Mouse (Mus musculus) regulatory T cell (primary cell): Measurements from ENCODE around the gene Tubb2a.
"Not testable (repeated sequence)": the region's sequence is repeated elsewhere in the genome, so short reads cannot be mapped to it uniquely, and the experiment has no call there.

ENCODE experiments used
- in situ Hi-C: fragments of 300-600 bp; cut with MboI, MseI; formaldehyde crosslinking; loops from one replicate; pipeline ENCODE4 v1.15.1; 2025; ENCODE audit warnings: high pct_unique_total_duplicates

The Tubb2a gene

GRCm38 (mm10) chr13:34089358-34089757 is 11.6 kb upstream of the Tubb2a start:
- in situ Hi-C loops = no loop called here

DNA sequence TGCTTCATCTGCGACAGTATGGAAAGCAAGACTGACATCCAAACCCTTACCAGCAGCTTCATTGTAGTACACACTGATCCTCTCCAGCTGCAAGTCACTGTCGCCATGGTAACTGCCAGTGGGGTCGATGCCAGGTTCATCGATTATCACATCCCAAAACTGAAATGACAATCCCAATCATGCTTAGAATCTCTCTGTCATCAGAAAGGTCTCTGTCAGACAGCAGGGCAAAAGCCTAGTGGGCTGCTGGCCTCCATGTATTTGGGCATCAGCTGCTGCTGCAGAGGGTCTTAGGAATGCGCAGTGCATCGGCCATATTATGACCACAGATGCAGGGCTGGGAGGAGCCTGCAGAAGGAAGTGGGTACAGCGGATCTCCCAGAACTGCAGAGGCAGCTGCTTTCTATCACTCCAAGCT is 11.1 kb upstream of the Tubb2a start:
- in situ Hi-C loops = no loop called here

DNA sequence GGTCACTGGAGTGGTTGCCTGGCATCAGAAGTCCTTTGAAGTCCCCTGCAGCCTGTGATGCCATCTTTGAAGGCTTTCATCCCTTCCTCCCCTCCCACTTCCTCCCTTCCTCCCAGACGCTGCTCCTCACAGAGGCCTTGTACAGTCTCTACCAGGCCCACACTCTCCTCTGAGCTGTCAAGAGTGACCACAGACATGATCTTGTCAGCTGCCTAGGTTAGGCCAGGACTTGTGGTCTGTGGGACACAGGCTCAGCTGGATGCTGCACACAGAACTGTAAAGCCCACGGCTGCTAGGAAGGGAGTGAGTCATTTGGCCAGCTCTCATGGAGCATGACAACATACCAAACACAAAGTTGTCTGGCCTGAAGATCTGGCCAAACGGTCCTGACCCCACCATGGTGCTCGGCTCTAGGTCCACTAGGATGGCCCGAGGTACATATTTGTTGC is 10.4 kb upstream of the Tubb2a start:
- in situ Hi-C loops = not testable (repeated sequence)

DNA sequence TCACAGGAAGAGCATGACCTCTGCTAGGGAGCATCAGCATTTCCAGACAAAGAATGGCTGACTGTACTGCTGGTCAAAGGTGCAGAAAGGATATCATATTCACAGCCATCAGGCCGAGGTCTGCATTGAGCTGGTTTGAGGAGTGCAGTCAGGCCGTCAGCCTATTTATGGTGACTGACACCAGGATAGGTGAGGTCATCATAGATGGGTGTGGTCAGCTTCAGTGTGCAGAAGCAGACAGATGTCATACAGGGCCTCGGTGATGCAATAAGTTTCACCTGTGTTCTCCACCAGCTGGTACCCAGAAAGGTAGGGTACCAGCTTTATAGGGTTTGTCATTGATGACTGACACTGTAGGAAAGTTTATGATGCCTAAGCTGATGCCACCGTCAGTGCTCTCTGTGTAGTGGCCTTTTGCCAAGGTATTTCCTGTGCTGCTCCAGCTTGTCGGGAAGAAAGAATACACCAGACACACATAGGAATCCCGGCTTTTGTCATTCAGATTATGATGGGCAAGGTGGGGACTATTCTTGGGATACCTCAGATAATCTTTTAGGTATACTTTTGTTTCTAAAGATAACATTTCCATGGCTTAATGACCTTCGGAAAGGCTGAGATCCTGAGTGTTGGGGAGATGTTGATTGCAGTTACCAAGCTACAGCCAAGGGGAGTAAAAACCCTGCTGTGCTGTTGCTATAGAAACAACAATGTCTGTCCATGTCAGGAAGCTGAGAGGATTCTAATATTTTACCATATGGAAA is 9.4 kb upstream of the Tubb2a start:
- in situ Hi-C loops = no loop called here

DNA sequence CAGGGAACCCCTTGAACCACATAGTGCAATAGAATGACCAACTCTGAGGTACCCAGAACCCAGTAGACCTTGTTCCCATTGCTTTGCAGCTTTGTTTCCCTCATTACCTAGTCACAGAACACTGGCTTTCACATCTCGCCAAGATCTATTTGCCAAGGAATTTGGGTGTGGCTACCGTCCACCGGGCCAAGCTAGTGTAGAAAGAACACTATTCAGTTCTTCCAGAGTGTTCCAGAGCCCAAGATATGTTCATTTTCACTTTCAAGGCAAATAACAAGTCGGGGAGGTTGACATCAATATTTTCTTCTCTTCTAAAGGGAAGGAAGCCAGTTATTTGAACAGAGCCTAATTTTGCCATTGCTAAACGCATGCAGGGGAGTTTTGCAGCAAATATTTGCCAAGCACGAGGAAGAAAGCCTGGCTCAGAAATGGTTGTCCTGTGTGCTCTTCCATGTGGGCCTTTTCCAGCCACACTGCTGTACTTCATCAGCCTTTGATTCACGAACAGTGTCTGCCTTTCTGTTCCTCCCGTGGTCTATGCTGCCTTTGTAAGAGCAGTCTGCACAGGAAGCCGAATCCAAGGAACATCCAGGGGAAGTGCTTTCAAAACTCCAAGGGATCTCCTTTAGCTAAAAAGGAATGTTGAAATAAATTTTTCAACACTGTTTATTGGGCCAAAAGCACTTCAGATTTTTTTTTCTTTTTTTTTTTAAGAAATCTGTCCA is 6.4 kb upstream of the Tubb2a start:
- in situ Hi-C loops = no loop called here

- in situ Hi-C loops = no loop called here
These were observed 4.1 kb upstream of the Tubb2a start for GRCm38 (mm10) chr13:34081926-34082325.

GRCm38 (mm10) chr13:34079801-34080200 is 2.0 kb upstream of the Tubb2a start:
- in situ Hi-C loops = loop anchor here (5.0 to 10.0 kb wide), 3 partner anchors 58 to 1675 kb away; no protein-coding TSS in a partner anchor

DNA sequence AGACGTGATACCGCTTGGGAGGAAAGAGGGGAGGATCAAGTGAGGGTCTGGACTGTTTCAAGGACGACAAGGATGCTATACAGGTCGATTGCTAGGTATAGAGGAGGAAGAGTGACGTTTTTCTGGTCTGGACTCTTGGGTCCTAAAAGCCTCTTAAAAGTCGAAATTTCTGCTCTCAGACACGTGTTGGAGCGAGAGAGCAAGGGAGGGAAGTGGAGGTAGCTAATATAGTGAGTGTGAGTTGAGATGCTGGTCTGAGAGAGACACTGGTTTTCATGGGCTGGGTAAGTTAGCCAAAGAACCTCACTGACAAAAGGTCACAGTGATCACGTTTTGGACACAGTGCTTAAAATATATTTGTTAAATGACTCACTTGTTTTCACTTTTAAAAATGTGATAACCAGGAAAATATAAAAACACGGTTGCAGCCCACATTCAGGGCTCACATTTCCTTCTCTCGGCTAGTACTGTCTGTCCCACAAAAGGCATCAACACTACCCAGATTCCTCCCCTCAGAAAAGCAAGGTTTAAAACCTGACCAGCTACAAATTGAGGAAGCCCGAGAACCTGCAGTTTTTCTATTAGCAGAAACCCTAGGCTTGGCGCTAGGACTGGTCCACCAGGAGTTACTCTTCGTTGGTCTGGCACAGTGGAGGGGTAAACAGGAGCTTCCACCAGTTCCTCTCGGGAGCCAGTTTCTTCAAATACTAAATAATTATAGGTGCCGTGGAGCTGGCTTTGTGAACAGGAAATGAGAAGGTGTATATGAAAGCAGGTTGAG is 883 bp upstream of the Tubb2a start:
- in situ Hi-C loops = loop anchor here (5.0 to 10.0 kb wide), 3 partner anchors 59 to 1676 kb away; no protein-coding TSS in a partner anchor

DNA sequence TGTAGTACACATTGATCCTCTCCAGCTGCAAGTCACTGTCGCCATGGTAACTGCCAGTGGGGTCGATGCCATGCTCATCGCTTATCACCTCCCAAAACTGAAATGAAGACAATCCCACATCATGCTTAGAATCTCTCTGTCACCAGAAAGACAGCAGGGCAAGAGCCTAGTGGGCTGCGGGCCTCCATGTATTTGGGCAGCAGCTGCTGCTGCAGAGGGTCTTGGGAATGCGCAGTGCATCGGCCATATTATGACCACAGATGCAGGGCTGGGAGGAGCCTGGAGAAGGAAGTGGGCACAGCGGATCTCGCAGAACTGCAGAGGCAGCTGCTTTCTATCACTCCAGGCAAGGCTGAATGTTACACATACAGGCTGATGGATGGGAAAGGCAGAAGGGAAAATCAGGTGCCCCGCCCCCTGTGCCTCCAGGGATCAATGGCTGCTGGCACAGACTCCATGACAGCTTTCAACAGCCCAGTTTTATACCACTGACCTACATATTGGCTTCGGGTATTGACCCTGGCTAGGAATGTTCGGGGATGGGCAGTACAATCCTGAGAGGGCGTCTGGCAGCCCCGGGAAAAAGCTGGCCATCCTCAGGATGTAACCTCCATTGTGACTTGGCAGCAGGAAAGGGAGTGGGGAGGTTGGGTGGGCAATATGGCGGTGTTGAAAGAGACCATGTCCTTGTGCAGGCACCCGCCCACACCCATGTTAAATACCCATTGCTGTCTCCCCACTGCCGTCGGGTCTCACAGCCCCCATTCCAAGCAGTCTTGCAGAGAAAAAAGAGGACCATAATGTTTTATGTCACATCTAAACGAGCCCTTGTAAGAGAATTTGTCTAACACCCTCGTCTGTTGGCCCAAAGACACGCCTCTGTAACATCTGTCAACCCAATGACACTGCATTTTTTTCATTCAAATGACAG is 981 bp downstream of the Tubb2a start:
- in situ Hi-C loops = loop anchor here (5.0 to 10.0 kb wide), 3 partner anchors 60 to 1678 kb away; no protein-coding TSS in a partner anchor

DNA sequence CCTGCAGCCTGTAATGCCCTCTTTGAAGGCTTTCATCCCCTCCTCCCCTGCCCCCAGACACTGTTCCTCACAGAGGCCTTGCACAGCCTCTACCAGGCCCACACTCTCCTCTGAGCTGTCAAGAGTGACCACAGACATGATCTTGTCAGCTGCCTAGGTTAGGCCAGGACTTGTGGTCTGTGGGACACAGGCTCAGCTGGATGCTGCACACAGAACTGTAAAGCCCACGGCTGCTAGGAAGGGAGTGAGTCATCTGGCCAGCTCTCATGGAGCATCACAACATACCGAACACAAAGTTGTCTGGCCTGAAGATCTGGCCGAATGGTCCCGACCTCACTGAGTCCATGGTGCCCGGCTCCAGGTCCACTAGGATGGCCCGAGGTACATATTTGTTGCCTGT is 1.9 kb downstream of the Tubb2a start:
- in situ Hi-C loops = loop anchor here (5.0 to 10.0 kb wide), 3 partner anchors 61 to 1679 kb away; no protein-coding TSS in a partner anchor

GRCm38 (mm10) chr13:34074441-34074840 is 3.4 kb downstream of the Tubb2a start:
- in situ Hi-C loops = loop anchor here (10.0 kb wide), 2 partner anchors 1410 to 1680 kb away; no protein-coding TSS in a partner anchor

GRCm38 (mm10) chr13:34072847-34073246 is 5.0 kb downstream of the Tubb2a start:
- in situ Hi-C loops = loop anchor here (10.0 kb wide), 2 partner anchors 1412 to 1682 kb away; no protein-coding TSS in a partner anchor

GRCm38 (mm10) chr13:34071836-34072235 is 6.0 kb downstream of the Tubb2a start:
- in situ Hi-C loops = loop anchor here (10.0 kb wide), 2 partner anchors 1413 to 1683 kb away; no protein-coding TSS in a partner anchor

DNA sequence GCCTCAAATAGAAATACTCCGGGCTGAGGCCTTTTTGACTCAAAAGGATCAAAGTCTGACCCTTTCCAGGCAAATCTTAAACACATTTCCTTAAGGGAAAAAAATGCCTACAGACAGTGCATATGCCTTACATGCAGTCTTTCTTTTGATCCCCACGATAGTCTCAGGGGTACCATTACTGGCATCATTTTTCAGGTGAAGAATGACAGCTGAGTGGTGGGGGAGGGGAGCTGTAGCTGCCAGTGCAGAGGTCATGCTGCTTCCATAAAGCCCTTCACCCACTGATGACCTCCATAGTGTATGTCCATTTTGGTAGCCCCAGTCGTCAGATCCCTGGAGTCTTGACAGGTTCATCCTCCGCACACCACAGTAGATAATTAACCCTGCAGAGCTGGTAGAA is 7.5 kb downstream of the Tubb2a start:
- in situ Hi-C loops = loop anchor here (10.0 kb wide), 2 partner anchors 1415 to 1685 kb away; no protein-coding TSS in a partner anchor

GRCm38 (mm10) chr13:34066351-34066750 is 11.5 kb downstream of the Tubb2a start:
- in situ Hi-C loops = no loop called here

- in situ Hi-C loops = no loop called here
These were observed 15.3 kb downstream of the Tubb2a start for GRCm38 (mm10) chr13:34062466-34062865.

DNA sequence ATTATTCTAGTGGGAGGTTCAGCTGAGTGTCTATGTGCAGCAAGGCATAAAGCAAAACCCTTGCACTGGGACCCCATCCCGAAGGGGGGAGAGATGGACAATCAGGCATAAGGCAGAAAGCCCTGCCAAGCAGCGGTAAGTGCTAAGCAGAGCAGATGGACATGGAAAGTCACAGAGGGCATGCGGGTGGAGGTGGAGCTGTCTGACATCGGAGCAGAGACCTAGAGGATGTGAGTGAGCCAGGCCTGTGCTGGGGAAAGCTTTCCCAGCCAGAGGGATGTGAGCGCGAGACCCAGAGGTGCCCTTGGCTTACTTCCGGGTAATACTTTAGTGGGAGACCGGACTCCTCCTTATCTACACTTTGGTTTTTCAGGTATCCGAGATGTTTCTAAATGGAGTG is 17.7 kb downstream of the Tubb2a start:
- in situ Hi-C loops = no loop called here

DNA sequence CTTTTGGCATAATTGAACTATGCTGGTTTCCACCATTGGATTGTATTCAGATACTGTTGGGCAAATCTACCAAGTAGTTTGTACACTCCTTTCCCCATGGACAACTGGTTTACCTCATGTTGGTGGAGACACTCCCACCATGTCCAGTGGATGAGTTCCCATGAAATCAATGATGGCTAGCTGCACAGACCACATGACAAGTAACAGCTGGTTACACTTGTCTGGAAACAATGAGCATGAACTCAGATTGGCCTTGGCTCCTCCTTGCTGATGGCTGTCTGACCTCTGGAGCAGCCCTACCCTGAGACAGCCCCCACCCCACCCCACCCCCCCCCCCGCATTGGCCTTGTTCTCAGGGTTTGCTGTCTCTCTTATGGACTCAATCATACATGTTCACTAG is 20.6 kb downstream of the Tubb2a start:
- in situ Hi-C loops = no loop called here

DNA sequence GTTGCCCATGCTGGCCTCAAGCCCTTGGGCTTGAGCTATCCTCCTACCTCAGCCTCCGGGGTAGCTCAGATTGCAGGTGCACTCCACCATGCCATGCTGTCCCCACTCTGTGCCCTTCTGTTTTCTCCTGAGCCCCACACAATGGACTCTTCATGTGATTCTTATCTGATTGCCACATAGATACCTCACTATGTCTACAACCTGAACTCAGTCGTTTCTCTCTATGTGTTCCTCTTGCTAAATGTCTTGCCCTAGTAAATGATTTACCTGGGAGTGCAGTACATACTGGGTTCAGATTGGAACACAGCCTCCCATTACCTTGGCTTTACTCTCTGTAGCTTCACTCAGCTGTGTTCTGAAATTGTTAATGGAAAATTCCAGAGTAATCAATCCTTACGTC is 22.8 kb downstream of the Tubb2a start:
- in situ Hi-C loops = loop anchor here (5.0 kb wide), 1 partner anchor 77 kb away; the partner anchor contains the start of gene Tubb2b

DNA sequence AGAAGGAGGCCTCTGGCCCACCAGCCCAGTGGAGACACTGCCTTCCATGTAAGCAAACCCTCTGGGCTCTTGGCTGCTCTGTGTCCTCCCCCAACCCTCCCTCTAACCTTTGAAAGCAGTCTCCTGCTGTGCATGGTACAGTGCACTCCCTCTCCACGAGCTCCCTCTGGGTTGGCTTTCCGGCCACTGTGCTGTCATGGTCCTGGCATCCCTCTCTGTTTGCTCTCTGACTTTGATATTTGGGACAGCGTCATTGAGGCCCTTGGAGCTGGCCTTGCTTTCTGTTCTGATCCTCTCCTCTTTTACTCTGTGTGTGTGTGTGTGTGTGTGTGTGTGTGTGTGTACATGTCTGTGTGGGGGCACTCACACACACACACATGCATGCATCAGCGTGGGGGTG is 23.4 kb downstream of the Tubb2a start:
- in situ Hi-C loops = loop anchor here (5.0 kb wide), 1 partner anchor 78 kb away; the partner anchor contains the start of gene Tubb2b
